Mouse (Mus musculus) cerebellum, adult 18-20 months (tissue): ENCODE data around the gene Pgrmc1.
"Not testable (repeated sequence)": the region's sequence is repeated elsewhere in the genome, so short reads cannot be mapped to it uniquely, and the experiment has no call there.

Experiments used
- DNase-seq, 2 experiments: peaks; one replicate each; pipeline ENCODE4 v3.0.0; 2021

Pgrmc1 gene

DNA sequence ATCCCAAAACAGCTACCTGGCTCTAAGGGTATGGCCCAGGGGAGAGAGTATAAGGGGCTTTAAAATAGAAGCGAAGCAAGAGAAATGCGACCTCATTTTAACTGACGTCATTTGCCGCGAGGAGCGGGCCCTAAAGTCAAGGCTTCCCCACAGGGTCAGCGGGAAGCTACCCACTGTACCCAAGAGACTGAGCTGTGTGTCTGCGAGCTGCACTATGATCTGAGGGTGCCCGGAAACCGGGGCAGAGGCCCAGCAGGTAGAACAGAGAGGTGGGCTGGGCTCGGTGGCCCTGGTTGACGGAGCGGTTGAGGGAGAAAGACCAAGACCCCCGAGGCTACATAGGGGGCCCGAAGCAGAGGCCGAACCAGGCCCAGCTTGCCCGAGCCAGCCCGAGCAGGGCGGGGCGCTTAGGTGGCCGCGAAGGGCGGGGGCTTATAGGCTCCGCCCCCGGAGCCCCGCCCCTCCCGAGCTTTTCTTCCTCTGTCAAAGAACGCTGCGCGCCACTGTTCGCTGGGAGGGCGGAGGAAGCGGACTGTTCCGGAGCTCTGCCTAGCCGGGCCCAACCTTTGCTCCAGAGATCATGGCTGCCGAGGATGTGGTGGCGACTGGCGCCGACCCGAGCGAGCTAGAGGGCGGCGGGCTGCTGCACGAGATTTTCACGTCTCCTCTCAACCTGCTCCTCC is at the start of gene Pgrmc1:
TSS of gene Pgrmc1 (plus strand) at position 500 of the 683 bp plus-strand sequence.
- peak; percentile 80 to 86 for DNase-seq

DNA sequence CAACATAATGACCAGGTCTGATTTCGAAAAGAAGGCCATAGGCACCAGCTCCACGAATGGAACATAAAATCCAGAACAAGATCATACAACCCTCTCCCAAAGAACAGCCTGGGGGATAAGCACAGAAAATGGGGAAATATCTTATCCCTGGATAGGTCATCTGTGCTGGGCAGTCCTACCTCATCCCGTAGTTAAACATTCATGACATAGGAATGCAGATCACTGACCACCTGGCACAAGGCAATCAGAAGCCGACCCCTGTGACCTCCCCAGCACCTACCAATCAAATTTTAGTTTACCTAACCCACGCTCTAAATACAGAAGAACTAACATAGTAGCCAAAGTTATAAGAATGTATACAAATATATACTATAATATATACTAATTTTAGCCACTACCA is 49.2 kb upstream of the Pgrmc1 start:
- DNase-seq: no peak

- DNase-seq: no peak
These were observed 47.1 kb upstream of the Pgrmc1 start for GRCm38 (mm10) chrX:36550906-36551305.

DNA sequence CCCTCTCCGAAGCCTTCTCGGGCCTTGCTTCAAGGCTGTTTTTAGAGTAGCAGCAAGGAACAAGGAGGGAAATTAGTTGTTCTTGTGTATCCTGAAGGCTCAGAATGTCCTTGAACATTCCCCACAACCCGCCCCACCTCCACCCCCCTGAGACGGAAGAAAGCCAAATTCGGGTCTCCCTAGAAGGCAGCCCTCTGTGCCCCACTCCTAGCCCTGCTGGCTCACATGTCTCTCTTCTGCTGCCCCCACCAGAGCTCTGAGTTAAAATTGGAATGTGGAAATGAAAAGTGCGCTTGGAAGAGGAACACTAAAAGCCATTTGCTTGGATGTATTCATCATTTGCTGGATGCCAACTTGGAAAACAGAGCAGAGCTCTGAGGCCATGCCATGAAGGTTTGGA is 46.7 kb upstream of the Pgrmc1 start:
- no peak for DNase-seq

DNA sequence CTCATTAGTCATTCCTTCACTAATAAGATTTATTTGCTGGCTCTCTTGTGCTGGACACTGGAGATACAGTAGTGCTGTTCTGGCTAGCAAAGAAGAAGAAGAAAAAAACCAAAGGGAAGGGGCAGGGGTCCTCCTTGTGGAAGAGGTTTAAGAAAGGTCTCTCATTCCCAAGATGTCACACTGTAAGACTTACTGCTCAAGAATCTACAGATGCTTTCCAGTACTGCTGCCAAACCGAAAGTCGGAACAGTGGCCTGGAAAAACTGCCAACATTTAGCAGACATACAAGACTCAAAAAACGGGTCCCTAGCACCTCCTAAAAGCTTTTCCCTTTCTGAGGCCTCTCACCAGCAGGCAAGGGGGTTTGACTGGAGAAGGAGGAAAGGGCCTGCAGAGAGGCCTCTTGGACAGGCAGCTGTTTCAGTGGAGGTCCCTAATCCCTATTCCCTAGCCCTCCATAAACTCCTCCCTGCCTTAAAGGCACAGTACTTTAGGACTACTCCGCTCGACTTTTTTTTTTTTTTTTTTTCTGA is 45.9 kb upstream of the Pgrmc1 start:
- DNase-seq: peak in 1 of 2 experiments; percentile 3

DNA sequence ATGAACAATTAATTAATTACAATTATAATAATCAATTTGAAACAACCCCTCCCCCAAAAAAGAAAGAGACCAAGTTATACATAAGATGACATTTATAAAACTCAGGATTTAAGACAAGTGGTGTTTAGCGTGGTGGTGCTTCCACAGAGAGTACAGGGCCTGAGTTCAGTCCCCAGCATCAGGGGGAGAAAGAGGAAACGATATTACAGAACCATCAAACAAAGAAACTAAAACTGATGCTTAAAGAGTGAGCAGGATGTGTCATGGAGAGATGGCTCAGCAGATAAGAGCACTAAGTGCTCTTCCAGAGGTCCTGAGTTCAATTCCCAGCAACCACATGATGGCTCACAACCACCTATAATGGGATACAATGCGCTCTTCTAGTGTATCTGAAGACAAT is 45.3 kb upstream of the Pgrmc1 start:
- DNase-seq: no peak

DNA sequence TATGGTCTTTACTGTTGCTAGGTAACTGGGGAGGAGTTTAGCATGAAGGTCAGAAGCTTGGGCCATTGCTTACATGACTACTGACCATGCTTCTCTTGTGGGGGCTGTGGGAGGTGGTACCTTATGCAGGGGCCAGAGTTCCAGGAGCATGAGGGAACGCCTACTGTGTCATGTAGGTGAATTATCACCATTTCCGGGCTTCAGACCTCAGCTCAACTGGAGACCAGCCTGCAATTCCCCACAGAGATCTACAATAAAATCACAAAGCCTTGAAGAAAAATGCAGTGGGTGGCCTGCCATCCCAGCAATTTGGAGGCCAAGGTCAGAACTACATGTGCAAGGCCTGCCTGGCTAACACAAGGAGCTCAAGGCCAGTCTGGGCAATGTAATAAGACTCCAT is 42.8 kb upstream of the Pgrmc1 start:
- not testable (repeated sequence) for DNase-seq

DNA sequence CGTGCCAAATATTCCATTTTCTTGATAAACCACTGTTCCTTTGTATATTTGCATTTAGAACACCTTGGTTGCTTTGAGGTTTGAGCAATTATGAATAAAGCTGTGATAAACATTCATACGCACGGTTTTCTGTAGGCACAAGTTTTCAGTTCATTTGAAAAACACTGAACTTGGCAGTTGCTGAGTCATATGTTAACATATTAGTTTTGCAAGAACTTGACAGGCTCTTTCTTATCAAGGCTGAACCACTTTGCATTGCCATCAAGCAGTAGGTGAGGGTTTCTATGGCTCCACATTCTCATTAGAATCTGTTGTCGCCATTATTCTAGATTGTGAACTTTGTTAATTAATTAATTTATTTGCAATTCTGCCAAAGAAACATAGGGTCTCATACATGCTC is 37.8 kb upstream of the Pgrmc1 start:
- no peak for DNase-seq

DNA sequence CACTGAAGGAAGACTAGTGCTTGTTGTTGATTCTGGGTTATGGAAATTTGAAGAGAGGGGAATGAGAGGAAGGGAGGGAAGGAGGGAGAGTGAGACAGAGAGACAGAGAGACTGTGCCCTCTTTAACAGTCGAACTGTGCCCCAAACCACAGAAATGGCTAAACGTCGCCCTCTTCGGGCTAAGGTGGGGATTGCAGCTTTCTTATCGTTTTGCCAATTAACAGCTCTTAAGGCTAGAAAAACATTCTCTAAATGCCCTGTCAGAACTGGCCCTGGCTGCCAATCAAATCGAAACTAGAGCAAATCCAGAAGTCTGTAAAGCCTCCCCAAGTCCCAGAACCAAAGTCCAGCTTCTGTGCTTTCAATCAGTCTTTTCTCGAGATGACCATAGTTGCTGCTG is 36.4 kb upstream of the Pgrmc1 start:
- peak; percentile 53 to 68 for DNase-seq

GRCm38 (mm10) chrX:36562079-36562478 is 35.9 kb upstream of the Pgrmc1 start:
- DNase-seq: no peak

GRCm38 (mm10) chrX:36586629-36587303 is 11.2 kb upstream of the Pgrmc1 start:
- DNase-seq: no peak

DNA sequence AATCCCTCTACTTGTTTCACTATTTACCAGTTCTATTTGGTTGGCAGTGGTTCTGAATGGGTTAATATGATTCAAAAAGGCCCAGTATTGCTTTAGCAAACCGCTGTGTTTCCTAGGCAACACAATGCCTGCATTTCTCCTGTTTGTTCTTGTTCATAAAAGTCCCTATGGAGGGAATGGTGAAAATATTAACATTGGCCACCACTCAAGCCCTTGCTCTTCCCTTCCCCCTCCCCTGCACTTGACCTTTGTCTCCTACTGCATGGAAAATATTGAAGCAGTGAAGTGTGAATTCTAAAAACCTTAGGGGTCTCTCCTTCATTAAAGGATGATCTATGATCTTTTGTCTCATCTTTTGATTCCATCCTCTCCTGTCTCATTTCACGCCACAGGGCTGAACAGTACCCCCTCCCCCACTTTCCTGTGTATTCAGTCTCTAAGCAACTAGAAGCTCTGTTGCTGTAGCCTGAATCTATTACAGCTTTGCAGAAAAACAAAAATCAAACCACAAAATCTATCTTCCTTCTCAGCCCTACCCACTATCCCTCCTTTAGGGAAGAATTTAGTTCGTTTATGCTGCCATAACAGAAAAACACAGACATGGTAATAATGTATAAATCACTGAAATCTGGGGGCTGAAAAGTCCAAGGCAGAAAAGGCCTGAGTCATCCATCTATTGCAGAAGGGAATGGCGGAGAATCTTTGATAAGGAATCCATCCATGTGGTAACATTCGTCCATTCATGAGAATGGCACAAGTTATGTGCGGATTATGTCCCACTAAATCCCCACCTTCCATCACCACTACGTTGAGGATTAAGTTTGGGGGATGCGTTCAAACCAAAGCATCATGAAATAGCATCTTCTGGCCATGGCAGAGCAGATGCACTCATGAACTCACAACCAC is 10.4 kb upstream of the Pgrmc1 start:
- DNase-seq: no peak

GRCm38 (mm10) chrX:36590266-36590665 is 7.7 kb upstream of the Pgrmc1 start:
- DNase-seq: no peak

DNA sequence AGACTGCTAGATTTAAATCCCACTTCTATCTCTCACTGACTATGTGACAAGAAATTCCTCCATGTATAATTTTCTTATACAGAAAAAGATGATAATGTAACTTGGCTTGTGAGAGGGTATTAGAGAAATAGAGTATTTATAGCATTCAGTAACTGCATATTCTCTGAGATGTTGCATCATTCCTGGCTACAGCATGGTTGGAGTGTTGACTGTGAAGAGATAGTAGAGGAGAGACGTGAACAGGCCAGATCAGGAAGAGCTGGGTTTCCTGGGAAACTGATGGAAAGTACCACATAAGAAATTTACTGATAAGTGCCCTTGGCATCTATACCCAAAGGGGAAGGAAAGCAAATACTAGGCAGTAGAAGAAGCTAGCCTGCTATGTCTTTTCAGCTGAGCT is 6.9 kb upstream of the Pgrmc1 start:
- no peak for DNase-seq

DNA sequence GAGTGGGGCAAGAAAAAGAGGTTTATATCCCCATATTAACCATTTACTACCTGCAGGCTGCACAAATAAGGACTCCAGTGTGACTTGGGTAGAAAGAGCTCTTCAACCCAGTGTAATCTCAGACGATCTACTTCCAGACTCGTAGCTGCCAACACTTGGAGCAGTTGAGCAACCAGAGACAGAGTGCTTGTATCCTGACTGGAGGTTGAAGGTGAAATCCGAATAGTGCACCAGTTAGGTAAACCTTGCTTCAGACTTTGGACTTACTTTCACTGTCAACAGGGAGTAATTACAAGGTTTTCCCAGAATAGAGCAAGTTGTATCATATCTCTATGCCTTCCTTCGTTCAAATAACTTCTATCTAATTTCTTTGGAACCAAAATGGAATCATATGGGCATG is 6.5 kb upstream of the Pgrmc1 start:
- no peak for DNase-seq

DNA sequence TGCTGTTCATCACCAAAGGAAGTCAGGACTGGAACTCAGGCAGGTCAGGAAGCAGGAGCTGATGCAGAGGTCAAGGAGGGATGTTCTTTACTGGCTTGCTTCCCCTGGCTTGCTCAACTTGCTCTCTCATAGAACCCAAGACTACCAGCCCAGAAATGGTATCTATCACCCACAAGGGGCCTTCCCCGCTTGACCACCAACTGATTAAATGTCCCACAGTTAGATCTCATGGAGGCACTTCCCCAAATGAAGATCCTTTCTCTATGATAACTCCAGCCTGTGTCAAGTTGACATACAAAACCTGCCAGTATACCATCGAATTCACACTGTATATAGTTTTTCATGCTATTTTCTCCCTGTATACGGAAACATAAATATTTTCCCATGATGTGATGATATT is 2.8 kb upstream of the Pgrmc1 start:
- no peak for DNase-seq

- not testable (repeated sequence) for DNase-seq
These were observed 1.4 kb upstream of the Pgrmc1 start for GRCm38 (mm10) chrX:36596483-36597120.

DNA sequence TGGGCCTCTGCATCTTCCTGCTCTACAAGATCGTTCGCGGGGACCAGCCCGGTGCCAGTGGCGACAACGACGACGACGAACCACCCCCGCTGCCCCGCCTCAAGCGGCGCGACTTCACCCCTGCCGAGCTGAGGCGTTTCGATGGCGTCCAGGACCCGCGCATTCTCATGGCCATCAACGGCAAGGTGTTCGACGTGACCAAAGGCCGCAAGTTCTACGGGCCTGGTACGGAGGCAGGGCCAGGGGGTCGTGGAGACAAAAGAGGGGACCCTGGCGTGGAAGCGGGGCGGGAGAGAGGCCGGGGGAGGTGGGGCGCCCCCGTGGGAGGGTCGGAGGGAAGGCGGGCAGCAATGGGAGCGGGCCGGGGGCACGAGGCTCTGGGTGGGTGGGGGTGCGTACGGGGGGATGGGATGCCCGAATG is 394 bp downstream of the Pgrmc1 start:
- DNase-seq: no peak

DNA sequence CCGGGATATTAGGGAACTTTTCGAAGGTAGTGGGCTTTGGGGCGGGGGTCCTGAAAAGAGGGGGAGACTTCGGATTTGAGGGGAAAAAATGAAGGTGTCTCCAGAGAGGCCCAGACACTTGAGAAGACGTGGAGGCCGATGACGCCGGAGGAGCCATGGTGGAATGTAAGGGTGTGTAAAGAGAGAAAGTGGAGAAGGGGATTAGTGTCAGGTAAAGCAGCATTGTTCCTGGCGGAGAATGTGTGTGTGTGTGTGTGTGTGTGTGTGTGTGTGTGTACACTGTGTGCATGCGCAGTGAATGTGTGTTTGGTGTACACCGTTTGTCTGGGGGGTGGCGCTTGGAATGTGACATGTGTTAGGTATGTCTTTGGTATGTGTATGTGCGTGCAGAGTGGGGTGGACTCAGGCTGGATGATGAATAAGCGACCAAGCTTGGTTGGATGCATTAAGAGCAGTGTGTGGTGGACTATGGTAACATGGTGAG is 897 bp downstream of the Pgrmc1 start:
- DNase-seq: peak; percentile 21 to 22

DNA sequence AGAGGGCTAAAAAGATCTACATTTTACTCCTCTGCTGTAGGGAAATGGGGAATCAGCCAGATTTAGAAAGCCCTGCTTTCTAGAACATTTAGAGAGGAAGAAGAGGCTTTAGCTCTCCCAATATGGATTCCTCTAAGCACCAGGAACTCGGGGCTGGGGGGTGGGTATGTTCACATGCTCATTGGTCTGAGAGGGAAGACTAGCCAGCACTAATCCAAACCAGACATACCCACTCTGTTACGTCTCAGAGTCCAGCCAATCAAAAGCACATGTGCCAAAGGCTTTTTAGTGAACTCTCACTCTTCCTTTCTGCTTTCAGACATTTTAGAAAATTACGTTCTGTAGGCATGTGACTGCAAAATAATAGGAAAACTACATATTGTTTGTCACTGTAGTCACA is 1.6 kb downstream of the Pgrmc1 start:
- no peak for DNase-seq

DNA sequence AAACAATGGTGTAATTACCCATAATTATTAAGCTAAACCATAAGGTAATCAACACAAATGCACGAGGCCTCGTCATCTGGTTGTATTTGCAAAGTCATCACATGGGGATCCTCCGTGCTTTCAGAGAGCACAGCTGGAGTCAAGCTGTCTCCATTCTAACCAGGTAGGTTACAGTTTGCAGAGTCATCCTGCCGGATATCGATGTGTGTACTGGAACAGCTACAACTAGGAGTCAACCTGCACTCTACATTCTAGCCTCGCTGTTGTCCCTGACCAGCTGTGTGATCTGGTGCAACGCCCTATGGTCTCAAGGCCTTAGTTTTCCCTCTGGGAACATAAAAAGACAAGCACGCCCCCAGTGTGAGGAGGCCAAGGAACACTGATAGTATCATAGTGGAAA is 2.1 kb downstream of the Pgrmc1 start:
- DNase-seq: no peak

- no peak for DNase-seq
These were observed 4.9 kb downstream of the Pgrmc1 start for GRCm38 (mm10) chrX:36602926-36603325.

- DNase-seq: no peak
These were observed 6.0 kb downstream of the Pgrmc1 start for GRCm38 (mm10) chrX:36604040-36604439.
